Mouse (Mus musculus) small intestine, adult 2 months (tissue): ENCODE measurements around the gene Use1. TPM values are rescaled to one million over a fixed set of nuclear protein-coding genes. Genes with fewer than 3 reads are reported as not detected.
A peak's percentile ranks its signal among the peaks of the same experiment; 100 is the strongest.

Experiments
- H3K27ac ChIP-seq: fragments of 200-500 bp; 2 replicates; pipeline ENCODE4 v1.5.1; 2012; ENCODE audit warnings: low read depth, low read length, control low read depth, inconsistent platforms; ENCODE audit not compliant: insufficient read depth
- H3K27me3 ChIP-seq: fragments of 200-500 bp; 2 replicates; pipeline ENCODE4 v1.6.1; 2012; ENCODE audit warnings: mild to moderate bottlenecking, moderate library complexity, low read length, inconsistent platforms; ENCODE audit not compliant: control insufficient read depth, insufficient read depth
- H3K36me3 ChIP-seq: fragments of 200-500 bp; 2 replicates; pipeline ENCODE4 v1.6.1; 2012; ENCODE audit warnings: mild to moderate bottlenecking, low read length, control low read depth, inconsistent platforms; ENCODE audit not compliant: control insufficient read depth, insufficient read depth
- H3K4me1 ChIP-seq: fragments of 200-500 bp; 2 replicates; pipeline ENCODE4 v1.6.1; 2012; ENCODE audit warnings: low read length, inconsistent platforms, mixed read lengths; ENCODE audit not compliant: control insufficient read depth, insufficient read depth, insufficient read length
- H3K4me3 ChIP-seq: fragments of 200-500 bp; 2 replicates; pipeline ENCODE4 v1.5.1; 2012; ENCODE audit warnings: low read depth, mild to moderate bottlenecking, control low read depth, inconsistent platforms, low read length, moderate library complexity
- CTCF ChIP-seq: fragments of 200-500 bp; IDR thresholded peaks from 2 replicates; pipeline ENCODE4 v1.5.1; 2012; ENCODE audit warnings: low read depth, mild to moderate bottlenecking, control low read depth, inconsistent platforms, low read length, moderate library complexity, mixed read lengths; ENCODE audit not compliant: insufficient replicate concordance, insufficient read length; ENCODE audit errors: extremely low read depth
- POLR2A ChIP-seq: fragments of 200-500 bp; IDR thresholded peaks from 2 replicates; pipeline ENCODE4 v1.6.1; 2012; ENCODE audit warnings: low read depth, mild to moderate bottlenecking, control low read depth, inconsistent platforms, low read length, moderate library complexity
- WGBS: fragments of 180-500 bp; shearing (Covaris S2); methylation state at CpG from one replicate; pipeline ENCODE4 v1.1.7; 2018; 5-methylcytosine and 5-hydroxymethylcytosine counted together
- polyA plus RNA-seq: library from polyadenylated mRNA; depleted of rRNA; stranded (reverse); fragments of >200 nt; gene quantifications from 2 replicates; pipeline ENCODE4 v1.2.3, GENCODE M21; 2012

Use1 gene
- polyA plus RNA-seq, 1 experiment = 101 TPM

DNA sequence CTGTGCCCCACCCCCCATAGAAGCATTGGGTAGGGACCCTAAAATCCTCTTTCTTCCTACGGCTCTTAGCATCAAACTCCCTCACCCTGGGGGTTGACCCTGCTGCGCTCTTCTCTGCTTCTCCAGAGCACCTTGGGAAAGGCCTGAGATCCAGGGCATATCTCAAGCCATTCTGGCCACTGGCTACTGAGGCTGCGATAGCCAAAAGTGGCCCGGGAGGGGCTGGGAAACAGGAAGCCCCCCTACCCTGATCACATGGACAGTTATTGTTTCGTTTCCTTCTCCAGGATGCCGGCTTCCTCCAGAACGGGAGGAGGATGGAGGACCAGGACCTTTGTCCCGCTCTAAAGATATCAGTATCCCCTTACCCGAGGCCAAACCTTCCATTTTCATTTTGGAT is 29.0 kb downstream of the Use1 start, which contains the start of gene Ushbp1:
Gene Ushbp1 (minus strand): TSS at position 174 of the 400 bp plus-strand sequence.
- Histone ChIP-seq H3K36me3 (peaks cover 12% of the 10 kb centered on the region), H3K27me3 (no peaks in the 10 kb centered on the region), H3K27ac (peak within 1 kb of the TSS; percentile 31), H3K4me1 (peaks cover 8% of the 10 kb centered on the region; the same call in 1 of the 2 replicates), H3K4me3 (peak within 1 kb of the TSS; percentile 86)
- WGBS = 71% methylated on average over 9 of the region's 9 CpGs
- TF ChIP-seq POLR2A (no peak), CTCF (no peak)

DNA sequence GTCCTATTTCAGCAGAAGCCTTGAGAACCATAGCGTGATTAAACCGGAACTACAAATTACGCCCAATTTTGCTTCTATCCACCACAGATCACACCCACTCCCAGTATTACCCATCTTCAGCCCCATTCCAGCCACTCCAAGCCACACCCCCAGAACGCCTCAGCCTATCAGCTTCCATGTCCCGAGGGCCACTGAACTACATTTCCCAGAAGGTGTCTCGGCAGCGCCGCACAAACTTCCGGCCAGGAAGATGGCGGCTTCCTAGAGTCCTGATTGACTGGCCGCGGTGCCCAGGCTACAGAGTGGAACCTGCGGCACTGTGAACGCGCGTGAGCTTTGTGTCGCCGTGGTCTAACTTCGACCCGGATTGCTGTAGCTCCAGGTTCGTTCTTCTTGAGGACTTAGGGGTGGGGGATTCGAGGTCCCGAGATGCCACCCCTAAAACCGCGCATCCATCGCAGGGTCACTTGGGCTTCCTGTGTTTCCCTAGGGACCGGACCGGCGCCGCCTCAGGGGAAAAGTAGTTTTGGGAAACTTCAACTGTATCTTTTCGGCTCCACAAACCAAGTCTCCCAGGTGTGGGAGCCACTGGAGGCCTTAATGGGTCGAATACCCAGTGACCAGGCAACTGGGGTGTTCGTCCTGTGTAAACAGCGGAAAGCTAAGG is 30.1 kb downstream of the Use1 start, which contains the start of gene Babam1:
Gene Babam1 (plus strand): TSS at position 223 of the 667 bp plus-strand sequence.
- Histone ChIP-seq H3K27me3 (no peaks in the 10 kb centered on the region), H3K27ac (peak within 1 kb of the TSS; percentile 31), H3K36me3 (peaks cover 12% of the 10 kb centered on the region), H3K4me1 (peaks cover 8% of the 10 kb centered on the region; the same call in 1 of the 2 replicates), H3K4me3 (peak within 1 kb of the TSS; percentile 86)
- peak; percentile 67; the same call in 1 of the 2 replicates for TF ChIP-seq POLR2A
- no peak for TF ChIP-seq CTCF
- WGBS = 1% methylated on average over 34 of the region's 34 CpGs

DNA sequence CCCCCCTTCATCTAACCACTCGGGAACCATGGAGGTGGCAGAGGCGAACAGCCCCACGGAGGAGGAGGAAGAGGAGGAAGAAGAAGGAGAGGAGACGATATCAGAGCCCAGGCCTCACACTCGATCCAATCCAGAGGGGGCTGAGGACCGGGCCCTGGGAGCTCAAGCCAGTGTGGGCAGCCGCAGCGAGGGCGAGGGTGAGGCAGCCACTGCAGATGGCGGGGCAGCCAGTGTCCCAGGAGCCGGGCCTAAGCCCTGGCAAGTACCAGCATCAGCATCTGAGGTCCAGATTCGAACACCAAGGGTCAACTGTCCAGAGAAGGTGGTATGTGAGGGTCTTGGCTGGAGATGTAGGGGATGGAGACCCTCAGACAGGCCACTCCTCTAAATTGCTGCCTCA is 31.1 kb downstream of the Use1 start:
- Histone ChIP-seq H3K4me1 (peaks cover 11% of the 10 kb centered on the region), H3K27ac (no peak overlapping the region), H3K36me3 (peaks cover 12% of the 10 kb centered on the region), H3K27me3 (no peaks in the 10 kb centered on the region), H3K4me3 (peak overlapping the region; percentile 11)
- 84% methylated on average over 12 of the region's 12 CpGs for WGBS
- no peak for TF ChIP-seq POLR2A
- TF ChIP-seq CTCF = no peak

DNA sequence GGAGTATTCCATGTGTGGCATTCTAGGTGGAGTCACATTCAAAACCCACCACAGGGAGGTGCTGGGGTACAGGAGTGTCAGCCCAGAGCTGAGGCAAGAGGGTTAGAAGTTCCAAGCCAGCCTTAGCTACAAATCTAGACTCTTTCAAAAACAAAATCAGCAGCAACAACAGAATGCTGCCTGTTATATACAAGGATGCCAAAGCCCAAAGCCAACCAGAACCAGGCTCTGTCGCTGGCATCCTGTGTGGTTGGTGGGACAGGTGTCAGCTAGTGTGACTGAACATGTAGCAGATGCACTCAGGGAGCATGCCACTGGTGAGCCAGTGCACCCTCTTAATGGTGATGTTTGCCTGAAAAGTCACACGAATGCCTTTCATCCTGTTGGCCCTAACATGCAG is 34.2 kb downstream of the Use1 start:
- 96% methylated on average over 2 of the region's 2 CpGs for WGBS
- peaks cover 32% of the 10 kb centered on the region for H3K4me1 ChIP-seq
- peaks cover 12% of the 10 kb centered on the region for H3K36me3 ChIP-seq
- no peak overlapping the region for H3K4me3 ChIP-seq
- no peaks in the 10 kb centered on the region for H3K27me3 ChIP-seq
- no peak for TF ChIP-seq POLR2A
- TF ChIP-seq CTCF = no peak
- H3K27ac ChIP-seq = no peak overlapping the region

DNA sequence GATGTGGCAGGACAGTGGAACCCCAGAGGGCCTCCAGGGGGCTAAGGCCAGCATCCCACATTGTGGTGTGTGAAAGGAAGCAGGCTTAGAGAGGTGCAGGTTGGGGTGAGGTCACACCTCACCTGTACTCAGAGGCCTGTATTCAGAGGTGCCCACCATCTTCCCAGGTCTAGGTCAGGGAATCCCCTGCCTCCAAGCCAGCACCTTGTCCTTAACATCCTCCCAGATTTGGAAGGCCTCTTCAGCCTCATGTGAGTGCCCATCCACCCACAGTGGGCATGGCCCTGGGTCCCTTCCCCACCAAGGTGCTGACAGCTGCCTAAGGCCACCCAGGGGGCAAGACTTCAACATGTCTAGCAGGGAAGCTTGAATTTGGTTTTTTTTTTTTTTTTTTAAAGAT is 34.8 kb downstream of the Use1 start:
- no peak for TF ChIP-seq POLR2A
- TF ChIP-seq CTCF = no peak
- peaks cover 35% of the 10 kb centered on the region for H3K4me1 ChIP-seq
- H3K27ac ChIP-seq = no peak overlapping the region
- no peak overlapping the region for H3K4me3 ChIP-seq
- no peaks in the 10 kb centered on the region for H3K27me3 ChIP-seq
- peaks cover 12% of the 10 kb centered on the region for H3K36me3 ChIP-seq

DNA sequence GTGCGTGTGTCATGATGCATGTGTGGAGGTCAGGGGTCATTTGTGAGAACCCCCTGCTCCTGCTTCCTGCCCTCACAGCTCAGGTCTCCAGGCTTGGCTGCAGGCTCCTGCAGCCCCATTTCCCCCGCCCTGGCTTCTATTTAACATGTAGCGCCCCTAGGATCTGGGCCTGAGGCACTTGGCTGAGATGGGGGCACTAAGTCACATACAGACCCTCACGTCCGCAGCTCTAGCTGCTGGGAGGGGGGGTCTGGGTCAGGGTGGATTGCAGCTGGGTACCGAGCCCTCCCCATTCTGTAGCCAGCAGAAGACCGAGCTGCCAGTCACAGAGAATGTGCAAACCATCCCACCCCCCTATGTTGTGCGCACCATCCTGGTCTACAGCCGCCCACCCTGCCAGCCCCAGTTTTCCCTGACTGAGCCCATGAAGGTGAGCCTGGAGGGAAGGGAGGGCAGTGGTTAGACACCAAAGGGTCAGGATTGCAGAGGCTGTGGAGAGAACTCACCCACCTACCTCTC is 35.9 kb downstream of the Use1 start:
- Histone ChIP-seq H3K27ac (peak overlapping the region; percentile 49; the same call in 1 of the 2 replicates), H3K36me3 (peaks cover 12% of the 10 kb centered on the region), H3K27me3 (no peaks in the 10 kb centered on the region), H3K4me3 (no peak overlapping the region), H3K4me1 (peaks cover 39% of the 10 kb centered on the region)
- no peak for TF ChIP-seq CTCF
- no peak for TF ChIP-seq POLR2A
- WGBS = 91% methylated on average over 9 of the region's 9 CpGs

DNA sequence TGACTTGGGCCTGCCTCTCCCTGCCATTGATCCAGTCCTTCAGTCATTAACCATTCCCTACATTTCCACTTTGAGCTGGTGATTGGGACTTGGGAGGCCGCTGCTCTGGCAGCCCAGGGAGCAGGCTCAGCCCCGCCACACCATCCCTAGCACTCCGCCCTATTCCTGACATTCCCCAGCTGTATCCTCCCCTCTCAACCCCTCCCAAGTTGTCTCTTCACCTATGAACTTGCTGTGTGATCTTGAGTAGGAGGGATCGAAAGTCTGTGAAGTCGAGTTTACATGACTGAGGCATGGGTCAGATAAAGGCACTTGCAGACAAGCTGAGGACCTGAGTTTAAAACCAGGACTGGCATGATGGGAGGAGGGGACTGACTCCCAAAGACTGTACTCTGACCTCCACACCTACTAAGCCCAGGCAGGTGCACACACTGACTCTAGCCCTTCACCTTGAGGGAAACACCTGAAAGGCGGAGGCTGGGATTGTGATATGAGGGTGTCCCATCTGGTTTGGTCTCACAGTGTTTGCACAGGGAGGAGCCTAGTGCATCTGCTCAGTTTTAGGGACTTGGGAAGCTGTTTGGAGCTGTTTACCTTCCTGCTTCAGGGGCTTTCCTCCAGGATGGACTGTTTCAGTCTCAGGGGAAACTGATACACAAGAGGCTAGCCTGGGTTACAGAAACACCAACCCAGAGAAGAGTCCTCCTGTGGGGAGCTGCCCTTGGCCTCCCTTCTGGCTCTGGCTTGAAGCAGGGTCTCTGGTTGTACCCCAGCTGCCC is 36.6 kb downstream of the Use1 start:
- no peak for TF ChIP-seq POLR2A
- TF ChIP-seq CTCF = no peak
- 34% methylated on average over 6 of the region's 6 CpGs for WGBS
- peak overlapping the region; percentile 49; the same call in 1 of the 2 replicates for H3K27ac ChIP-seq

More for the DNA sequence above, 36.6 kb downstream of the Use1 start:
- H3K36me3 ChIP-seq = peaks cover 9% of the 10 kb centered on the region
- peaks cover 36% of the 10 kb centered on the region for H3K4me1 ChIP-seq
- H3K4me3 ChIP-seq = no peak overlapping the region
- H3K27me3 ChIP-seq = no peaks in the 10 kb centered on the region
